Mouse (Mus musculus) MEL (cell line): ENCODE data around the gene Gpx5. TPM values are rescaled to one million over a fixed set of nuclear protein-coding genes. Genes with fewer than 3 reads are reported as not detected.

Source experiments
- DNase-seq: peaks from one replicate; pipeline ENCODE4 v3.0.0; 2011; ENCODE audit warnings: low read depth, low spot score
- H3K27ac ChIP-seq: 2 replicates; pipeline ENCODE4 v1.5.1; 2012; ENCODE audit warnings: low read depth, mild to moderate bottlenecking, control low read depth, low read length, moderate library complexity; ENCODE audit not compliant: control insufficient read depth
- H3K27me3 ChIP-seq, 2 experiments: fragments of 150-350 bp in 1 of 2; sonication (generic) in 1 of 2; 2 replicates each; pipeline ENCODE4 v1.6.1; 2012; ENCODE audit warnings: low read length in 2 of 2, mild to moderate bottlenecking in 2 of 2, improper control_type of control experiment in 1 of 2, moderate library complexity in 1 of 2; ENCODE audit not compliant: insufficient read depth in 2 of 2, control insufficient read depth in 1 of 2
- H3K36me3 ChIP-seq, 2 experiments: 2 replicates each; pipeline ENCODE4 v1.6.1; 2012 to 2014; ENCODE audit warnings: low read length in 2 of 2, improper control_type of control experiment in 1 of 2, inconsistent platforms in 1 of 2, mild to moderate bottlenecking in 1 of 2; ENCODE audit not compliant: insufficient read depth in 2 of 2, control insufficient read depth in 1 of 2
- H3K4me1 ChIP-seq, 2 experiments: fragments of 150-350 bp in 1 of 2; sonication (generic) in 1 of 2; 2 replicates each; pipeline ENCODE4 v1.6.1; 2012; ENCODE audit warnings: low read length in 2 of 2, improper control_type of control experiment in 1 of 2, mild to moderate bottlenecking in 1 of 2; ENCODE audit not compliant: insufficient read depth in 2 of 2, control insufficient read depth in 1 of 2
- H3K4me3 ChIP-seq, 2 experiments: fragments of 150-350 bp in 1 of 2; sonication (generic) in 1 of 2; 2 replicates each; pipeline ENCODE4 v1.5.1; 2012; ENCODE audit warnings: low read depth in 2 of 2, low read length in 2 of 2, mild to moderate bottlenecking in 2 of 2, moderate library complexity in 2 of 2, control low read depth in 1 of 2, improper control_type of control experiment in 1 of 2; ENCODE audit not compliant: control insufficient read depth in 1 of 2, insufficient read depth in 1 of 2
- H3K79me2 ChIP-seq: 2 replicates; pipeline ENCODE4 v1.6.1; 2012; ENCODE audit warnings: mild to moderate bottlenecking, low read length, moderate library complexity; ENCODE audit not compliant: control insufficient read depth, poor library complexity, insufficient read depth
- H3K9ac ChIP-seq: 2 replicates; pipeline ENCODE4 v1.6.1; 2012; ENCODE audit warnings: low read depth, mild to moderate bottlenecking, control low read depth, low read length, moderate library complexity; ENCODE audit not compliant: control insufficient read depth, poor library complexity, severe bottlenecking
- H3K9me3 ChIP-seq: fragments of 150-350 bp; sonication (generic); replicated peaks from 2 replicates; pipeline ENCODE4 v1.6.1; 2012; ENCODE audit warnings: mild to moderate bottlenecking, low read length, improper control_type of control experiment, moderate library complexity; ENCODE audit not compliant: insufficient read depth
- CHD1 ChIP-seq: IDR thresholded peaks from 2 replicates; pipeline ENCODE4 v1.6.1; 2012; ENCODE audit warnings: low read depth, mild to moderate bottlenecking, inconsistent platforms, low read length, improper control_type of control experiment
- CTCF ChIP-seq, 3 experiments: IDR thresholded peaks in 2 of 3; conservative IDR thresholded peaks in 1 of 3; 2 replicates each; pipeline ENCODE4 v1.5.1; 2011 to 2012; ENCODE audit warnings: low read length in 3 of 3, low read depth in 2 of 3, mild to moderate bottlenecking in 2 of 3, improper control_type of control experiment in 1 of 3, inconsistent platforms in 1 of 3, mixed read lengths in 1 of 3, moderate library complexity in 1 of 3; ENCODE audit not compliant: control insufficient read depth in 1 of 3, insufficient read depth in 1 of 3, poor library complexity in 1 of 3, severe bottlenecking in 1 of 3
- ELF1 ChIP-seq: IDR thresholded peaks from 2 replicates; pipeline ENCODE4 v1.6.1; 2014; ENCODE audit warnings: low read depth, mild to moderate bottlenecking, inconsistent platforms, low read length, improper control_type of control experiment, moderate library complexity
- EP300 ChIP-seq, 2 experiments: IDR thresholded peaks; 2 replicates each; pipeline ENCODE4 v1.6.1; 2011; ENCODE audit warnings: improper control_type of control experiment in 2 of 2, low read length in 2 of 2, low read depth in 1 of 2, mild to moderate bottlenecking in 1 of 2
- ETS1 ChIP-seq: IDR thresholded peaks from 2 replicates; pipeline ENCODE4 v1.6.1; 2012; ENCODE audit warnings: low read depth, mild to moderate bottlenecking, inconsistent platforms, low read length, improper control_type of control experiment, moderate library complexity
- GATA1 ChIP-seq: IDR thresholded peaks from 2 replicates; pipeline ENCODE4 v1.6.1; 2011; ENCODE audit warnings: low read depth, low read length, improper control_type of control experiment
- MAX ChIP-seq: IDR thresholded peaks from 2 replicates; pipeline ENCODE4 v1.6.1; 2011; ENCODE audit warnings: low read length, improper control_type of control experiment
- MYB ChIP-seq: IDR thresholded peaks from 2 replicates; pipeline ENCODE4 v1.6.1; 2011; ENCODE audit warnings: mild to moderate bottlenecking, low read depth, low read length, improper control_type of control experiment
- MYC ChIP-seq: IDR thresholded peaks from 2 replicates; pipeline ENCODE4 v1.6.1; 2011; ENCODE audit warnings: low read depth, mild to moderate bottlenecking, low read length, improper control_type of control experiment, moderate library complexity
- NRF1 ChIP-seq: IDR thresholded peaks from 2 replicates; pipeline ENCODE4 v1.6.1; 2014; ENCODE audit warnings: low read depth, mild to moderate bottlenecking, inconsistent platforms, low read length, improper control_type of control experiment, moderate library complexity; ENCODE audit not compliant: poor library complexity, insufficient read depth, severe bottlenecking
- POLR2A ChIP-seq, 2 experiments: IDR thresholded peaks; 2 replicates each; pipeline ENCODE4 v1.6.1; 2011 to 2012; ENCODE audit warnings: low read length in 2 of 2, mild to moderate bottlenecking in 2 of 2, control low read depth in 1 of 2, improper control_type of control experiment in 1 of 2, low read depth in 1 of 2, moderate library complexity in 1 of 2; ENCODE audit not compliant: control insufficient read depth in 1 of 2, insufficient read depth in 1 of 2, poor library complexity in 1 of 2
- RAD21 ChIP-seq: IDR thresholded peaks from 2 replicates; pipeline ENCODE4 v1.6.1; 2011; ENCODE audit warnings: mild to moderate bottlenecking, low read depth, low read length, improper control_type of control experiment
- RCOR1 ChIP-seq: IDR thresholded peaks from 2 replicates; pipeline ENCODE4 v1.6.1; 2012; ENCODE audit warnings: low read depth, mild to moderate bottlenecking, inconsistent platforms, low read length, improper control_type of control experiment
- SIN3A ChIP-seq: IDR thresholded peaks from 2 replicates; pipeline ENCODE4 v1.6.1; 2012; ENCODE audit warnings: low read length, improper control_type of control experiment, inconsistent platforms
- TAL1 ChIP-seq: IDR thresholded peaks from 2 replicates; pipeline ENCODE4 v1.6.1; 2012; ENCODE audit warnings: mild to moderate bottlenecking, inconsistent platforms, low read length, moderate library complexity, mixed read lengths
- UBTF ChIP-seq: IDR thresholded peaks from 2 replicates; pipeline ENCODE4 v1.6.1; 2012; ENCODE audit warnings: low read depth, mild to moderate bottlenecking, inconsistent platforms, low read length, improper control_type of control experiment, moderate library complexity, borderline replicate concordance; ENCODE audit not compliant: insufficient read depth
- USF1 ChIP-seq: IDR thresholded peaks from 2 replicates; pipeline ENCODE4 v1.6.1; 2014; ENCODE audit warnings: low read depth, mild to moderate bottlenecking, inconsistent platforms, low read length, improper control_type of control experiment, moderate library complexity
- ZC3H11A ChIP-seq: IDR thresholded peaks from 2 replicates; pipeline ENCODE4 v1.6.1; 2012; ENCODE audit warnings: low read depth, mild to moderate bottlenecking, inconsistent platforms, low read length, improper control_type of control experiment
- ZKSCAN1 ChIP-seq: IDR thresholded peaks from 2 replicates; pipeline ENCODE4 v1.6.1; 2012; ENCODE audit warnings: low read depth, mild to moderate bottlenecking, inconsistent platforms, low read length, improper control_type of control experiment, moderate library complexity
- polyA plus RNA-seq, 2 experiments: library from polyadenylated mRNA; stranded (reverse) in 1 of 2; unstranded in 1 of 2; fragments of >175 nt in 1 of 2; fragments of >200 nt in 1 of 2; gene quantifications; 2 replicates each; pipeline versions ENCODE4 v1.2.1 to v1.2.4; 2012; ENCODE audit warnings: low replicate concordance in 2 of 2, low read depth in 1 of 2; ENCODE audit not compliant: insufficient read length in 2 of 2, insufficient read depth in 1 of 2, missing spikeins in 1 of 2
- total RNA-seq: library from RNA; depleted of rRNA; stranded (reverse); fragments of 300-350 nt; gene quantifications from 2 replicates; pipeline ENCODE4 v1.2.3, GENCODE M21; 2012

Gpx5 gene
- total and polyA plus RNA-seq, 3 experiments: not detected

DNA sequence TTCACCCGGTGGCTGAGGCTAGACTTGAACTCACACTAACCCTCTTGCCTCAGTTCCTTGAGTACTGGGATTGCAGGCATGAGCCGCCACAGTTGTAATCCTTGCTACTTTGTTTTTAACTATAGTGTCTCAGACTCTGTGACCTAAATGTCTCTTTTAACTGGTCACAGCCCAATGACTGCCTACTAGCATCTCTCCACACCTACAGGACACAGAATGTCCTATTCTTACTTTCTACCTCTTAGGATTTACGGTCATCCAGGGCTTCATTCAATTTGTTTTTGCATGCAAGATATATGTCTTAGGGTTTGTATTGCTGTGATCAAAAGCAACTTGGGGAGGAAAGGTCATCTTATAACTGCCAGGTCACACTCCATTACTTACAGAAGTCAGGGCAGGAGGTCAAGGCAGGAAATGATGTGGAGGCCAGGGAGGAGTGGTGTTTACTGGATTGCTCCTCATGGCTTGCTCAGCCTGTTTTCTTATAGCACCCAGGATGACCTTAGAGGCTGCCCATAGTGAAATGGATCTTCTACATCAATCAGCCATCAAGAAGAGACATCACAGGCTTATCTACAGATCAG, 12.0 kb upstream of the Gpx5 start:
- Histone ChIP-seq H3K9ac (no peak overlapping the region), H3K4me3 (no peak overlapping the region), H3K79me2 (no peaks in the 10 kb centered on the region), H3K9me3 (no peaks in the 10 kb centered on the region), H3K36me3 (peaks cover 0 to 2% of the 10 kb centered on the region in 2 experiments; a peak in 1 of 4 replicates), H3K4me1 (no peaks in the 10 kb centered on the region), H3K27ac (no peak overlapping the region), H3K27me3 (no peaks in the 10 kb centered on the region; a peak in 2 of 4 replicates)
- TF ChIP-seq TAL1 (no peak), ETS1 (no peak), RAD21 (no peak), ELF1 (no peak), SIN3A (no peak), MAX (no peak), GATA1 (no peak), RCOR1 (no peak), CTCF (IDR thresholded peaks at IDR 0.05 in 2 of 3, conservative IDR thresholded peaks at IDR 0.05 in 1 of 3; ENCODE audit: control insufficient read depth in 1 of 3, insufficient read depth in 1 of 3, low read depth in 2 of 3, low read length in 3 of 3, poor library complexity in 1 of 3, severe bottlenecking in 1 of 3) (no peak), MYB (no peak), UBTF (no peak), USF1 (no peak), POLR2A (IDR thresholded peaks at IDR 0.05; ENCODE audit: control insufficient read depth in 1 of 2, insufficient read depth in 1 of 2, low read depth in 1 of 2, low read length in 2 of 2, poor library complexity in 1 of 2) (no peak), ZC3H11A (no peak)
- DNase-seq: no peak

DNA sequence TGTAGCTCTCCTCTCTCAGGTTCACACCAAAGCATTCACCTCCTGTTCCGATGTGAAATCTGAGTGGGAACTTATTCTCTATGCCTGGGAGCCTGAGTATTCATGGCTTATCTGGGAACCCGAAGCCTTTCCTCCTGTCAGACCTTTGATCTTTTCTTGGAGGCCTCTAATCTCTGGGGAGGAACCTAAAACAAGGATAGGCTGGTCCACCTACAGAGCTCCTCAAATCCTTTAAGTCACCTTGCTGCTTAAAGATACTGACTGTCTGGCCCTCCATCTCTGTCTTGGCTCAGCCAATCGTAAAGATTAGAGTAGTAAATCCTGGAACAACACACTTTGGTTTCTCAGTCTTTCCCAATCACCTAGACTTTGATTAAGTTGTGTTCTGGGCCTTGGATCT, 6.0 kb upstream of the Gpx5 start:
- TF ChIP-seq NRF1 (no peak), MYC (no peak), TAL1 (no peak), EP300 (IDR thresholded peaks at IDR 0.05; ENCODE audit: low read depth in 1 of 2, low read length in 2 of 2) (no peak), ETS1 (no peak), ZKSCAN1 (no peak), CHD1 (no peak)
- TF ChIP-seq, all 39 proteins: peak for 0
- no peaks in the 10 kb centered on the region for H3K9me3 ChIP-seq
- H3K79me2 ChIP-seq: no peaks in the 10 kb centered on the region
- no peaks in the 10 kb centered on the region for H3K4me1 ChIP-seq
- H3K9ac ChIP-seq: no peak overlapping the region
- DNase-seq: no peak
- no peak overlapping the region for H3K27ac ChIP-seq
- peaks cover 0 to 2% of the 10 kb centered on the region in 2 experiments; a peak in 3 of 4 replicates for H3K27me3 ChIP-seq
- H3K4me3 ChIP-seq: no peak overlapping the region
- no peaks in the 10 kb centered on the region for H3K36me3 ChIP-seq
